Mouse (Mus musculus) stomach, postnatal 0 days (tissue): ENCODE measurements around the gene Zfp36l2.

Experiments
- CTCF ChIP-seq: IDR thresholded peaks from 2 replicates; pipeline ENCODE4 v1.5.1; 2016; ENCODE audit warnings: antibody characterized with exemption, low read depth, mild to moderate bottlenecking, moderate library complexity
- EP300 ChIP-seq: optimal IDR thresholded peaks from 2 replicates; pipeline ENCODE3; 2016; ENCODE audit warnings: antibody characterized with exemption

GRCm38 (mm10) chr17:84187727-84188373 lies at the start of gene Zfp36l2:
- TF ChIP-seq EP300 (peak; percentile 21), CTCF (no peak)
